Mouse (Mus musculus): ENCODE results near the gene Pitpna. TPM values are rescaled to one million over a fixed set of nuclear protein-coding genes. Genes with fewer than 3 reads are reported as not detected.

The Pitpna gene
- total and polyA plus RNA-seq, 2 experiments from 2014 or later, result 90.7 to 109 TPM

DNA sequence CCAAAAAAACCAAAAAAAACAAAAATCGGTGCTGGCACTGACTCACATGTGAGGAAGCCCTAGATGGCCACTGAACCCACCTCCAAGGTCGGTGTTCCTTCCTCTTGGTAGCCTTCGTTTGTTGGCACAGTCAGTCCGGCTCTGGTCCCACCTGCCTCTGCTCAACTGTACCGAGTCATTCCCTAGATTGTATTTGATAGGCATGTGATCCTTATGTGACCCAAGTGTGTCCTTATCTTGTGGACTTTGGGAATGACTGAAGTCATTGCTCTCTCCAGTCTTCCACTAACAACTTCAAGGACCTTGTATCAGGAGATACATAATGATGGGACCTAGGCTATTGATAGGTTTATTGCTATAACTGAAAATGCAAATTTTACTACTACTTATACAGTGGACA is 16.9 kb downstream of the Pitpna start:
- Histone ChIP-seq H3K4me1 (ENCODE audit: insufficient read depth, low read length) (no peaks in the 10 kb centered on the region), H3K27ac (no peak overlapping the region), H3K9me3 (ENCODE audit: low read length) (no peaks in the 10 kb centered on the region), H3K9ac (replicated peaks; ENCODE audit: low read length) (no peak overlapping the region), H3K4me3 (ENCODE audit: low read length) (no peak overlapping the region), H3K4me2 (ENCODE audit: low read depth, low read length) (no peak overlapping the region), H3K36me3 (ENCODE audit: insufficient read depth, low read length) (peaks cover 69% of the 10 kb centered on the region), H3K27me3 (ENCODE audit: insufficient read depth, low read length) (no peaks in the 10 kb centered on the region)
- no peak for TF ChIP-seq CTCF (IDR thresholded peaks at IDR 0.05; ENCODE audit: low read depth)
- 93% methylated on average over 5 of the region's 5 CpGs for WGBS
- DNase-seq (ENCODE audit: low spot score), result no peak
- ATAC-seq, result no peak

DNA sequence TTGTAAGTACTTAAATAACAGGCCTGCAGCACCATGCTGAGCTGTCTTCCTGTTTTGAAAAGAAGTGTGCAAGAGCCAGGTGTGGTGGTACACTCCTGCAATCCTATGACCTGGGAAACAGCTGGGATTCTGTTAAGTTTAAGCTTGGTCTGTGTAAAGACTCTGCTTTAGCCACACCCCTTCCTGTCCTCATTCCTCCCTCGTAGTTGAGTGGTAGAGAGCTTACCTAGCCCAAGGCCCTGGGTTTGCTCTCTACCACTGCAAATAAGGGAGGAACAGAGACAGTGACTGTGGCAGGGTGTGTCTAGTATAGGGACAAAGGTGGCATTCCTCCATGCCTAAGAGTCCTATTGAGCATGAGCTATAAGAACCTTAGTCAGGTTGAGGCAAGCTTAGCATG is 17.4 kb downstream of the Pitpna start:
- no peak for ATAC-seq
- Histone ChIP-seq H3K4me3 (ENCODE audit: low read length) (no peak overlapping the region), H3K9ac (replicated peaks; ENCODE audit: low read length) (no peak overlapping the region), H3K4me1 (ENCODE audit: insufficient read depth, low read length) (no peaks in the 10 kb centered on the region), H3K36me3 (ENCODE audit: insufficient read depth, low read length) (peaks cover 71% of the 10 kb centered on the region), H3K27ac (no peak overlapping the region), H3K4me2 (ENCODE audit: low read depth, low read length) (no peak overlapping the region), H3K27me3 (ENCODE audit: insufficient read depth, low read length) (no peaks in the 10 kb centered on the region), H3K9me3 (ENCODE audit: low read length) (no peaks in the 10 kb centered on the region)
- no peak for DNase-seq (ENCODE audit: low spot score)
- 71% methylated on average over 1 of the region's 1 CpGs for WGBS
- no peak for TF ChIP-seq CTCF (IDR thresholded peaks at IDR 0.05; ENCODE audit: low read depth)

DNA sequence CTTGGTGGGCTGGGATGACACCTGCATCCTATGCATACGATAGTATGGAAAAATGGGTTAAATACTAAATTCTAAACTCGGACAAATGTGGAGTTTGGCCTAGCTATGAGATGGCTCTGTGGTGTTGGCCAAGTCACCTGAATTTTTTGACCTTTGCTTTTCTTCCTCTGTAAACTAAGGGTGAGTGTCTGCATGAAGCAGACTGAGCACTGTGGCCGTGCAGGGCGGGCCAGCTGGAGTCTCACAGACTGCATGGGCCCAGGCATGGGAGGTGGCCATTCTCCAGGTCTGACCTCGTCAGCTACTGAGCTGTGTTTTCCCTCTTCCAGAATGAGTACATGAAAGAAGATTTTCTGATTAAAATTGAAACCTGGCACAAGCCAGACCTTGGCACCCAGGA is 20.9 kb downstream of the Pitpna start:
- H3K9ac ChIP-seq (replicated peaks; ENCODE audit: low read length), result no peak overlapping the region
- ATAC-seq (no peak), DNase-seq (ENCODE audit: low spot score) (no peak)
- no peak overlapping the region for H3K4me3 ChIP-seq (ENCODE audit: low read length)
- WGBS, result 89% methylated on average over 5 of the region's 5 CpGs
- no peaks in the 10 kb centered on the region for H3K9me3 ChIP-seq (ENCODE audit: low read length)
- H3K27me3 ChIP-seq (ENCODE audit: insufficient read depth, low read length), result no peaks in the 10 kb centered on the region
- no peak overlapping the region for H3K27ac ChIP-seq
- peaks cover 52% of the 10 kb centered on the region for H3K36me3 ChIP-seq (ENCODE audit: insufficient read depth, low read length)
- no peak for TF ChIP-seq CTCF (IDR thresholded peaks at IDR 0.05; ENCODE audit: low read depth)
- no peaks in the 10 kb centered on the region for H3K4me1 ChIP-seq (ENCODE audit: insufficient read depth, low read length)
- H3K4me2 ChIP-seq (ENCODE audit: low read depth, low read length), result no peak overlapping the region

DNA sequence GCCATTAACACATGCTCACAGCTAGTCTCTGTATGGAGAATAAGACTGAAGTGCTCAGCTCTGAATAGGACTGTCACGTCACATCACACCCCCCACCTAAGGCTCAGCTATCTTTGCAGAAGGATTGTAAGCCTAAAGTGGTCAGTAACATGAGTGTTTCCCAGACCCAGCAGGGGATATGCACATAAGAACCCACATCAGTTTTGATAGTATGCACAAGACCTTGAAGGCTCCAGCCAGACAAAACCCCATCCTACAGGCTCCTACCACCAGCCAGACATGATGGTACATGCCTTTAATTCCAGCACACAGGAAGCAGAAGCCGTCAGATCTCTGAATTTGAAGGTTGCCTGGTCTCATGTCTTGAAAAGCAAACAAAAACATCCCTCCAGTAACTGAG is 22.1 kb downstream of the Pitpna start:
- Histone ChIP-seq H3K9me3 (ENCODE audit: low read length) (no peaks in the 10 kb centered on the region), H3K4me2 (ENCODE audit: low read depth, low read length) (no peak overlapping the region), H3K36me3 (ENCODE audit: insufficient read depth, low read length) (peaks cover 44% of the 10 kb centered on the region), H3K4me3 (ENCODE audit: low read length) (no peak overlapping the region), H3K9ac (replicated peaks; ENCODE audit: low read length) (no peak overlapping the region), H3K4me1 (ENCODE audit: insufficient read depth, low read length) (no peaks in the 10 kb centered on the region), H3K27me3 (ENCODE audit: insufficient read depth, low read length) (no peaks in the 10 kb centered on the region), H3K27ac (no peak overlapping the region)
- ATAC-seq (no peak), DNase-seq (ENCODE audit: low spot score) (no peak)
- 78% methylated on average over 2 of the region's 2 CpGs for WGBS
- TF ChIP-seq CTCF (IDR thresholded peaks at IDR 0.05; ENCODE audit: low read depth), result no peak

DNA sequence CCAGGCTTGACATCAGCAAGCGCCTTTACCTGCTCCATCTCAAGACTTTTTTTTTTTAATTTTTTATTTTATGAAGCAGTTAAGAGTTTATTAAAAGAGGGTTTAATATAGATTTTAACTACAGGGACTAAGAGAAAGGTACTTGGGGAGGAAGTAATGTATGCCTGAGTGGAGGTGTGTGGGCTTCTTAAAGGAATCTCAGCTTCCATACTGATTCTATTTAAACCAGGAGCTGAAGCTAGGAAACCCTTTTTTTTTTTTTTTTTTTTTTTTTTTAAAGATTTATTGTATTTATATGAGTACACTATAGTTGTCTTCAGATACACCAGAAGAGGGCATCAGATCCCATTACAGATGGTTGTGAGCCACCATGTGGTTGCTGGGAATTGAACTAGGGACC is 26.9 kb downstream of the Pitpna start:
- Histone ChIP-seq H3K4me1 (ENCODE audit: insufficient read depth, low read length) (no peaks in the 10 kb centered on the region), H3K4me3 (ENCODE audit: low read length) (no peak overlapping the region), H3K4me2 (ENCODE audit: low read depth, low read length) (no peak overlapping the region), H3K36me3 (ENCODE audit: insufficient read depth, low read length) (peaks cover 28% of the 10 kb centered on the region), H3K9ac (replicated peaks; ENCODE audit: low read length) (no peak overlapping the region), H3K27me3 (ENCODE audit: insufficient read depth, low read length) (no peaks in the 10 kb centered on the region), H3K9me3 (ENCODE audit: low read length) (no peaks in the 10 kb centered on the region), H3K27ac (no peak overlapping the region)
- ATAC-seq, result no peak
- TF ChIP-seq CTCF (IDR thresholded peaks at IDR 0.05; ENCODE audit: low read depth), result no peak
- 100% methylated on average over 1 of the region's 1 CpGs for WGBS
- DNase-seq (ENCODE audit: low spot score), result no peak

DNA sequence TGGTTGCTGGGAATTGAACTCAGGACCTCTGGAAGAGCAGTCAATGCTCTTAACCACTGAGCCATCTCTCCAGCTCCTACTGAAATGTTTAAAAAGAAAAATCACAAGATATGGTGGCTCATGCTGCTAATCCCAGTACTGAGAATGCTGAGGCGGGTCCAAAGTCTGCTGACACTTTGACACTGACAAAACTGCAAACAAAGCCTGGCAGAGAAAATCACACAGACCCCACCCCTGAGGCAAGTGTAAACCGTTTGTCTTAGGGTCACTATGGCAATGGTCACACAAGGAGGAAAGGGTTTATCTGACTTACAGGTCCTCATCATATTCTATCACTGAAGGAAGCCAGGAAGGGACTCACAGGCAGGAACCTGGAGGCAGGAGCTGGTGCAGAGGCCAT is 27.7 kb downstream of the Pitpna start:
- no peaks in the 10 kb centered on the region for H3K4me1 ChIP-seq (ENCODE audit: insufficient read depth, low read length)
- peaks cover 27% of the 10 kb centered on the region for H3K36me3 ChIP-seq (ENCODE audit: insufficient read depth, low read length)

DNA sequence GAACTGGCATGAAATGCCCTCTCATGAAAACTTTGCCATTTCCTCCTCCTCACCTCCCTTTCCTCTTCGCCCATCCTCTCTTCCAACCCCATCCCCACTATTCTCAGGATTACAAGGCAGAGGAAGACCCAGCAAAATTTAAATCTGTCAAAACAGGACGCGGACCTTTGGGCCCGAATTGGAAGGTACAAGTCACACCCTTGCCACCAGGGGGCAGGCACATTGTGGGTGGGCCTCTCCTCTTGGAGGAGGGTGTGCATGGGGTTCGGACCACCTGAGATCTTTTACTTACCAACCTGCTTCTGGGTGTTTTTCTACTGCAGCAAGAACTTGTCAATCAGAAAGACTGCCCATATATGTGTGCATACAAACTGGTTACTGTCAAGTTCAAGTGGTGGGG is 31.2 kb downstream of the Pitpna start:
- Histone ChIP-seq H3K9me3 (ENCODE audit: low read length) (no peaks in the 10 kb centered on the region), H3K9ac (replicated peaks; ENCODE audit: low read length) (no peak overlapping the region), H3K27ac (no peak overlapping the region), H3K27me3 (ENCODE audit: insufficient read depth, low read length) (no peaks in the 10 kb centered on the region), H3K4me1 (ENCODE audit: insufficient read depth, low read length) (no peaks in the 10 kb centered on the region), H3K4me2 (ENCODE audit: low read depth, low read length) (no peak overlapping the region), H3K36me3 (ENCODE audit: insufficient read depth, low read length) (peaks cover 40% of the 10 kb centered on the region), H3K4me3 (ENCODE audit: low read length) (no peak overlapping the region)
- TF ChIP-seq CTCF (IDR thresholded peaks at IDR 0.05; ENCODE audit: low read depth), result peak; percentile 52
- ATAC-seq (no peak), DNase-seq (ENCODE audit: low spot score) (no peak)
- WGBS, result 83% methylated on average over 5 of the region's 5 CpGs

More for the DNA sequence above, 27.7 kb downstream of the Pitpna start:
- DNase-seq (ENCODE audit: low spot score) (no peak), ATAC-seq (no peak)
- no peak overlapping the region for H3K4me3 ChIP-seq (ENCODE audit: low read length)
- no peak overlapping the region for H3K9ac ChIP-seq (replicated peaks; ENCODE audit: low read length)
- H3K4me2 ChIP-seq (ENCODE audit: low read depth, low read length), result no peak overlapping the region
- 92% methylated on average over 2 of the region's 2 CpGs for WGBS
- H3K27ac ChIP-seq, result no peak overlapping the region
- no peaks in the 10 kb centered on the region for H3K27me3 ChIP-seq (ENCODE audit: insufficient read depth, low read length)
- H3K9me3 ChIP-seq (ENCODE audit: low read length), result no peaks in the 10 kb centered on the region
- TF ChIP-seq CTCF (IDR thresholded peaks at IDR 0.05; ENCODE audit: low read depth), result no peak

Data from hindbrain, postnatal 0 days (tissue).